Mouse (Mus musculus) layer of hippocampus, adult 2 months (tissue): ENCODE data around the gene Slc15a3. TPM values are rescaled to one million over a fixed set of nuclear protein-coding genes. Genes with fewer than 3 reads are reported as not detected.

Experiments used
- DNase-seq, 2 experiments: peaks; one replicate each; pipeline ENCODE4 v3.0.0; 2022; ENCODE audit warnings: low spot score in 2 of 2
- H3K27ac ChIP-seq: fragments of 200-600 bp; 2 replicates; pipeline ENCODE4 v1.8.1; 2022
- H3K4me3 ChIP-seq: fragments of 200-600 bp; 2 replicates; pipeline ENCODE4 v1.8.1; 2022; ENCODE audit warnings: mild to moderate bottlenecking
- CTCF ChIP-seq: fragments of 200-600 bp; conservative IDR thresholded peaks from 2 replicates; pipeline ENCODE4 v1.8.1; 2022; ENCODE audit warnings: antibody characterized with exemption, mild to moderate bottlenecking, moderate library complexity
- long read RNA-seq, 2 experiments: library from polyadenylated mRNA; stranded (forward); transcript quantifications; one replicate each; pipeline ENCODE4 v2.0.0; 2021; ENCODE audit warnings: borderline mapping rate in 2 of 2
- total RNA-seq, 2 experiments: library from RNA; stranded (reverse); gene quantifications; 2 replicates each; pipeline ENCODE4 v1.2.3; 2021

The Slc15a3 gene
- total RNA-seq = 1 to 10 TPM; 1.3 TPM
- long read RNA-seq, experiment 1, partial matches to known transcripts = 0 of 2 reads
- long read RNA-seq, experiment 1, other reads (novel, unspliced or antisense) = 0 of 2 reads
- long read RNA-seq, experiment 2 = 0 reads

DNA sequence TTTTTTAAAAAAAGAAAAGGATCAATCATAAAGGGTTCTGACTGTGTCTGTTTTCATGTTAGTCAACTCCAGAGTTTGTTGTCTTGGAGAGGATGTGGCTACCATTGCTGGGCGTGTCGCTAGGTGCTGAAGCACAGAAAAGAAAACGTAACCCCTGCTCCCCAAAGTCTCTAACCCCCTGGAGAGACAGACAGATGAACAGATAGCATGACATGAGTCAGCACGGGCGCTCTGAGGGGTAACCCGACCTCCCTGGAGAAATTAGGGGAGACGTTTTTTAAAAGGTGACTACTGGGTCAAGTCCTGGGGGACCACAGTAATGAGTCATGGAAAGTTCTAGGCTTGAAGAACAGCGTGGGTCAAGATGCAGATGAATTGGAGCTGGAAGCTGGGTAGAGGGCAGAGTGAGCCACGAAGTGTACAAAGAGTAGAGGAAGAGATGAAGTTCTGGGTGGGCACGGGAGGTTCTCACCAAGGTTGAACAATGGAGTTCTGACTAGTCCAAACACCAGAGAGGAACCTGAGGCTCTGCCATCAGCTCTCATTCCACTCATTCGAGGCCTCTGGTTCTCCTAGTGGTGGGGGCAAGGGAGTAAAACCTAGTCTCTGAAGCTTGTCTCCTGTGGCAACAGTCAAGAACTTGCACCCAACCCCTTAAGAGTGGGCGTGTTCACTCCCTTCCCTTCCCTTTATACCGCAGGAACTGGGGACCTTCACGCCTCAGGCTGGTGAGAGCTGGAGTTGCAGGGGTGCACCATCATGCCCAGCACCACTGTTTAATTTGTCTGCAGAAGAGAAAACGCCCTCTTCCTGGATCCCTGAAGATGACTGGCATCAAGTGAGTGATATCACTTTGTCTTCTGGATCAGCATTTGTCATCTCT, at the start of gene Slc15a3:
Gene Slc15a3 (plus strand): TSS at position 718 of the 883 bp plus-strand sequence.
- TF ChIP-seq CTCF = no peak
- H3K27ac ChIP-seq = no peak within 1 kb of the TSS
- no peak for DNase-seq
- H3K4me3 ChIP-seq = no peak within 1 kb of the TSS

DNA sequence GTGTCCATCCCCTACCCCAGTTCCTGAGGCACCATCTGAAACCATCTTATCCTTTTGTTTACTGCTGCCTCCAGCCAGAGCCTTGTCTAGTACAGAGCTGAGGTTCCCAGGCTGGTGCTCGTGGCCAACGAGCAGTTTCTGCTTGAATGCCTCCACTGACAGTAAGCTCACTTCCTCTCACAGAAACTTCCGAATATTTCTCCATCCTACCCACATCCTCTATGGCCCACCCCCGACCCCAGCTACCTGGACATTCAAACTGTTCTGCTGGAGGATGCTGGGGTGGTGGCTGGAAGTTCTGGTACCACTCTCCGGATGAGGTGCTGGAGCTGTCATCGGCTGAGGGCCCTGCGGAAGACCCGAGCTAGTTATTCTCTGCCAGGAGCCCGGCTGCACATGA, 49.2 kb upstream of the Slc15a3 start:
- DNase-seq = no peak
- H3K27ac ChIP-seq = no peak overlapping the region
- no peak for TF ChIP-seq CTCF

DNA sequence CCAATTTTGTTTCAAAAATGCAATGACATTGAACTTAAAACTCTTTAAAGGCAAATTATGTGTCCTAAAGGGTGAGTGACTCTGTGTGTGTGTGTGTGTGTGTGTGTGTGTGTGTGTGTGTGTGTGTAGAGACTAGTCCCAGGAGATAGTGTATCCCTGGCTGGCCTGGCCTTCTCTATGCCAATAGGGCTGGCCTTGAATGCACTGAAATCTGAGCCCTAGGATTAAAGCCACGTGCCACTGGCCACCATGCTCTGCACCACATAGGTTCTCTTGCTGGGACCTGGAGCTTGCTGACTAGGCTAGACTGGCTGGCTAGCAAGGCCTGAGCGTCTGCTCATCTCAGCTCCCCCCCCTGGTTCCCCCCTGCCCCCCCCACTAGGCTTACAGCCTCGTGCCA, 46.5 kb upstream of the Slc15a3 start:
- no peak for DNase-seq
- no peak for TF ChIP-seq CTCF
- no peak overlapping the region for H3K27ac ChIP-seq
- no peak overlapping the region for H3K4me3 ChIP-seq

More for the DNA sequence above, 49.2 kb upstream of the Slc15a3 start:
- no peak overlapping the region for H3K4me3 ChIP-seq

DNA sequence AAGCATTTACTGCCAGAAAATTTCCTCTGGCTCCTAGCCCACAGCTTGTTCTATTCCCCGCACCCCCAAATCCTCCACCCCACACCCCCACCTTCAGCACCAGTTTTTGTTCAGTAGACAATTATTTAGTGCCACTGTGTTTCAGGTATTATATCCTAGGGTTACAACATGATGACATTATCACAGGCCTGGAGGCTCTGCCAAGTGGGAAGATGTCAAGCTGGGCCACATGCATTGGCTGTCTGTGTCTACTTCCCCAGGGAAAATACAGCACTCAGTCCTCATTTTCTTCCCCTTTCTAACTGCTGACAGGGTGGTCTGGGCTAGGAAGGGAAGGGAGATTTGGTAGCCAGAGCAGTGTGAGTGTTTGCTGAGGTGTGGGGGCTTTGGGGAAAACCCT, 44.6 kb upstream of the Slc15a3 start:
- Histone ChIP-seq H3K4me3 (no peak overlapping the region), H3K27ac (no peak overlapping the region)
- TF ChIP-seq CTCF = no peak
- no peak for DNase-seq

DNA sequence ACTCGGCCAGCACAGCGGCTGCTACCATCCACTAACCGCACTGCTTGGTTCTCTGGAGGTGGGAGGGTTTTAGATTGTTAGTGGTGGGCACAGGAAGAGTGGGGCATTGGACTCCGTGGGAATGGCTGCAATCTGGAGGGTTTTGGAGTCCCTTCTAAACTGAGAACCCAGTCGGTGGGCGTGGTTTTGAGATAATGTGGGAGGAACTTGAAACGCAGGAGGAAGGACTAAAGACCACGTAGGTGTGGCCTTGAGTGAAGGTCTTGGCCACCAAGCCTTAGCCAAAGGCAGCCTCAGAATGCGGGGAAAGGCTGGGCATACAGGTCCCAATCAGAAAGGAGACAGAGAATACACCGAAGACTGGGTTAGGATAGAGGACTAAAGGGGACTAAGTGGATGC, 41.0 kb upstream of the Slc15a3 start:
- Histone ChIP-seq H3K27ac (no peak overlapping the region), H3K4me3 (no peak overlapping the region)
- no peak for TF ChIP-seq CTCF
- no peak for DNase-seq

DNA sequence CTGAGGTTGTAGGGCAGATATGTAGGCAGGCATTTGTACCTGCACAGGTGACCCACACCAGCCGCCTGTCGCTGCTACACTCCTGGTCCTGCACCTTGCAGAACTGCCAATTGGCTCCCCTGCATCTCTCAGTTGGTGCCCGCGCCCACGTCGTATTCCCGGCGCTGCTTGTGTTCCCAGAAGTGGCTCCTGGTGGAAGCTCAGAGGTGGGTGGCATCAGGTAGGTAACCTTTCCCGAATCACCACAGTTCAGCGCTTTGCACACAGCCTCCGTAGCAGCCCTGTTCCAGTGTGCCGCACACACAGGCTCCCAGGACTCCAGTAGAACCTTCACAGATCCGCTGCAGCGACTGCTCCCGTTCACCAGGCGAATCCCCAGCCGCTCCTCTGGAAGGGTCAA, 40.4 kb upstream of the Slc15a3 start:
- no peak for TF ChIP-seq CTCF
- Histone ChIP-seq H3K27ac (peak overlapping the region; percentile 92; the same call in 1 of the 2 replicates), H3K4me3 (no peak overlapping the region)
- DNase-seq = no peak

DNA sequence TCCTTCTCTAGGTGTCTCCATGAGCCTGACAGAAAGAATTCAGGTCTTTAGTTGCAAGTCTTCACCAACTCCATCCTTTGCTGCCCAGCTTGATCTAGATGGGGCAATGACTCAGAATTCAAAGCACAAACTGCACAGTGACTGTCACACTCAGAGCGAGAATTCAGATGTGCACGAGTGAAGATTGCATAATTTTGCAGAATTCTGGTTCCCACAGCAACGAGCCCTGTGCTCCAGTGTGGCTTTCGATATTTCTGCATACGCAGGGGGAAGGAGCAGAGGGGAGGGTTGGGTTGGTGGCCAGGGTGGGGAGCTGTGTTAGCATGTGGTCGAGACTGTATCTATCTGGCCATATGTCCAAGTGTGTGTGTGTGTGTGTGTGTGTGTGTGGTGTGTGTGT, 38.5 kb upstream of the Slc15a3 start:
- DNase-seq = peak; percentile 63 to 79
- H3K4me3 ChIP-seq = no peak overlapping the region
- peak overlapping the region; percentile 92 for H3K27ac ChIP-seq
- no peak for TF ChIP-seq CTCF

DNA sequence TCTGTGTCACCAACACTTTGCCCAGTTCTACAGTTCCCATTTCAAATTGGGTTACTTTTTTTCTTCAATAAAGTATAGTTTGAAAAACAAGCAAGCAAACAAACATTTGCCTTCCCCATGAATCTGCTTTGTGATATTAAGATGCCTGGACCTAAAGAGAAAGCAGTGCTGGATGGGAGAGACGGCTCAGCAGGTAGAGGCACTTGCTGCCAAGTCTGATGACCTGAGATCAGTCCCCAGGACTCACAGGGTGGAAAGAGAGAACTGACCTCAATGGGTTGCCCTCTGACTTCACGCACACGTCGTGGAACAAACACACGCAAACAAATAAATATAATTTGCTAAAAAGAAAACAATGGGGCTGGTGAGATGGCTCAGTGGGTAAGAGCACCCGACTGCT, 37.6 kb upstream of the Slc15a3 start:
- TF ChIP-seq CTCF = no peak

DNA sequence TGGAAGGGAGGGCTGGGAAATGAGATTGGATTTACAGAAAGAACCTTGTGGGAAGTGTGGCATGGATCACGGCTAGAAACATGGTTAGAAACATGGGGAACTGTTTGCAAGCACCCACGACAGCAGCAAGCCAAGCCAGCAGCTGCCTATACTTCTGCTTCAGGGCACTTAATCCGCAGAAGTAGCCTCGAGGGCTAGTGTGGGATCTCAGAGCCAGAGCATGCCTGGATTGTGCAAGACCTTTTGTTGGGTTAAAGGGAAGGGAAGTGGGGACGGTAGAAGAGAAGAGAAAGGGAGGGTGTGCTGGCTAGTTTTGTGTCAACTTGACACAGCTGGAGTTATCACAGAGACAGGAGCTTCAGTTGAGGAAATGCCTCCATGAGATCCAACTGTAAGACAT, 35.8 kb upstream of the Slc15a3 start:
- DNase-seq = no peak
- H3K27ac ChIP-seq = no peak overlapping the region
- H3K4me3 ChIP-seq = no peak overlapping the region
- TF ChIP-seq CTCF = no peak

More for the DNA sequence above, 37.6 kb upstream of the Slc15a3 start:
- H3K27ac ChIP-seq = peak overlapping the region; percentile 67
- no peak for DNase-seq
- no peak overlapping the region for H3K4me3 ChIP-seq

DNA sequence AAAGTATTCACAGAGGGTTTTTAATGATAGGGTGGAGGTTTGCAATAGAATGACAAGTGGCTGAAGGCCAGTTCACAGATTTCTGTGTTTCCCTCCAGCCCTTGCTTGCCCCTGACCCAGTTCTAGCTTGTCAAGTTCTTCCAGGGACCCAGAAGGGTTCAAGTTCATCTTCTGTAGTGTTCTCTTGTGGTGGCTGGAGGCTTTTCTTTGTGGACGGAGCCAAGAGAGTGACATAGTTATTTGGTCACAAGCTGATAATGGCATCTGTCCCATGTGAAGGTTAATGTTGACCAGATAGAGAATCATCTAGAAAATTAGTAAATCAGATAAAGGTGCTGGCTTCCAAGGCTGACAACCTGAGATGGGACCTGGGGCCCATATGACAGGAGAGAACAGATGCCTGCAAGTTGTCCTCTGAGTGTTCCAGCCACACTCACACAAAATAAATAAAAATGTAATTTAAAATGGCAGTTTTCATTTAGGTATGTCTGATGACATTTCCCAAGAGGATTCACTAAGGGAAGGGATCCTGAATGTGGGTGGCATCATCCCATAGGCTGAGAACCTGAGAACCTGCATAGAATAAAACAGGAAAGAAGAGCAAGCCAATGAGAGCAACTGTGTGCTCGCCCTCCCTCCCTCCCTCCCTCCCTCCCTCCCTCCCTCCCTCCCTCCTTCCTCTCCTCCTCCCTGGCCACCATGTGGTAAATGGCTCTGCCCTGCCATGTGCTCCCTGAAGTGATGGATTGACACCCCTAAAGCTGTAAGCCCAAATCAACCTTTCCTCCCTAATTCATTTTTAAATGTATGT, 34.5 kb upstream of the Slc15a3 start:
- peak overlapping the region; percentile 43 for H3K27ac ChIP-seq

DNA sequence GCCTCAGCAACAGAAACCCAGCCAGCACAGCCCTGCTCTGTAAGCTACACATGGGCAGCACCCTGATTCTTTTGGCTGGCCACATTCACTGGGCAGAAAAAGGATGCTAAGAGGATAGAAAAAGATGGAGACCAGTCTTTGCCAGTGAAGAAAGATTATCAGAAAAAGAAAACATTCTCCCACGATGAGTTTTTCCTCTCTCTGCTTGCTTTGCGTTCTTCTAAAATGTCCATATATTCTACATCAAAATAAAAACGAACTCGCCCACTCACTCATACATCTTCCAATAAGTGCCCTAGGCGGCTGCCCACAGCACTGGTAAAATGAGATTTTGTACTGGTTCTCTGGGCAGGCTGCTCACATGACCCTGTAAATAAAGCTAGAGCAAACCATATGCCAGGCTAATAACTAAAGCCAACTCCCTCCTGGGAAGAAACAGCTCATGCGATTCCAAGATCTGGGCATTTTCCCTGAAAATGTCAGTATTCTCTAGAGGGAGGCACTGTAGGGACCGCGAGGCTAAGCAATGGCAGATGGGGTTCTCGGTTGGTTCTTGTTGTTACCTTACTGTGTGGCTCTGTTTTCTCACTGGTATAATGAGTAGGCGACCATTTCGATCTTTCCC, 33.8 kb upstream of the Slc15a3 start:
- no peak for TF ChIP-seq CTCF
- Histone ChIP-seq H3K4me3 (no peak overlapping the region), H3K27ac (peak overlapping the region; percentile 37)
- DNase-seq = no peak

More for the DNA sequence above, 34.5 kb upstream of the Slc15a3 start:
- H3K4me3 ChIP-seq = no peak overlapping the region
- no peak for DNase-seq
- TF ChIP-seq CTCF = no peak

DNA sequence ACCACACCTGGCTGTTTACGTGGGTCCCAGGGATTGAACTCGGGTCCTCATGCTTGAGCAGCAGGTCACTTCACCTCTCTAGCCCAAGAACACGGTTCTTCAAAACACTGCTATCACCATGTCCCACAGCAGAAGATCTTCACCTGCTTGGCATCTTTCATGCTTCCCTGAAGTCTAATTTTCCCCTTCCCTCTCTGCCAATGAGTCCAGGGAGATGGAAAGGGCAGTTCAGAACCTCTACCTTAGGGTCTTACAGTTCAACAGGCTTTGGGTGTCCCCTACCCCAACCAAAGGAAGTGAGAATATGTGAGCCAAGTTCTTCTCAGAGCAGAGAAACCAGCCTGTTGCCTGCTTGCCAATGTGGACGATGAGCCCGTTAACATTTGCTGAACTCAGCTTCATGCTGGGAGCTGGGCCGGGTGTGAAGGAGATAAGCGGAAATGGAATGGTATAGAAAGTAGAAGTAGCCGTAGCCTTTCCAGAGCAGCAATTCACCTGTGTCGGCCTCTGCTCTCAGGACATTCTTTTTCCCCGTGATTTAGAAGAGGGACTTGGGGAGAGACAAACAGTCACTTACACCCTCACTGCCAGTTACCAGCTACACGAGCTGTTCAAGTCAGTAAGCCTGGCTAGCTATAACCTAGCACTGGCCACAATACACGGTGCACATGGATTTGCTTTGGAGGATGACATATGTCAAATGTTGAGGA, 30.8 kb upstream of the Slc15a3 start:
- H3K4me3 ChIP-seq = no peak overlapping the region
- peak overlapping the region; percentile 86 for H3K27ac ChIP-seq
- no peak for TF ChIP-seq CTCF
- no peak for DNase-seq
